Mouse (Mus musculus) small intestine, adult 2 months (tissue): ENCODE results near the gene Lypd3. TPM values are rescaled to one million over a fixed set of nuclear protein-coding genes. Genes with fewer than 3 reads are reported as not detected.

Experiments
- H3K27ac ChIP-seq: fragments of 200-500 bp; 2 replicates; pipeline ENCODE4 v1.5.1; 2012; ENCODE audit warnings: low read depth, low read length, control low read depth, inconsistent platforms; ENCODE audit not compliant: insufficient read depth
- H3K27me3 ChIP-seq: fragments of 200-500 bp; 2 replicates; pipeline ENCODE4 v1.6.1; 2012; ENCODE audit warnings: mild to moderate bottlenecking, moderate library complexity, low read length, inconsistent platforms; ENCODE audit not compliant: control insufficient read depth, insufficient read depth
- H3K36me3 ChIP-seq: fragments of 200-500 bp; 2 replicates; pipeline ENCODE4 v1.6.1; 2012; ENCODE audit warnings: mild to moderate bottlenecking, low read length, control low read depth, inconsistent platforms; ENCODE audit not compliant: control insufficient read depth, insufficient read depth
- H3K4me1 ChIP-seq: fragments of 200-500 bp; 2 replicates; pipeline ENCODE4 v1.6.1; 2012; ENCODE audit warnings: low read length, inconsistent platforms, mixed read lengths; ENCODE audit not compliant: control insufficient read depth, insufficient read depth, insufficient read length
- H3K4me3 ChIP-seq: fragments of 200-500 bp; 2 replicates; pipeline ENCODE4 v1.5.1; 2012; ENCODE audit warnings: low read depth, mild to moderate bottlenecking, control low read depth, inconsistent platforms, low read length, moderate library complexity
- CTCF ChIP-seq: fragments of 200-500 bp; IDR thresholded peaks from 2 replicates; pipeline ENCODE4 v1.5.1; 2012; ENCODE audit warnings: low read depth, mild to moderate bottlenecking, control low read depth, inconsistent platforms, low read length, moderate library complexity, mixed read lengths; ENCODE audit not compliant: insufficient replicate concordance, insufficient read length; ENCODE audit errors: extremely low read depth
- POLR2A ChIP-seq: fragments of 200-500 bp; IDR thresholded peaks from 2 replicates; pipeline ENCODE4 v1.6.1; 2012; ENCODE audit warnings: low read depth, mild to moderate bottlenecking, control low read depth, inconsistent platforms, low read length, moderate library complexity
- WGBS: fragments of 180-500 bp; shearing (Covaris S2); methylation state at CpG from one replicate; pipeline ENCODE4 v1.1.7; 2018; 5-methylcytosine and 5-hydroxymethylcytosine counted together
- polyA plus RNA-seq: library from polyadenylated mRNA; depleted of rRNA; stranded (reverse); fragments of >200 nt; gene quantifications from 2 replicates; pipeline ENCODE4 v1.2.3, GENCODE M21; 2012

The Lypd3 gene
- polyA plus RNA-seq, 1 experiment: 0.70 TPM

GRCm38 (mm10) chr7:24593621-24594308, 42.6 kb upstream of the Lypd3 start:
- Histone ChIP-seq H3K4me3 (peak overlapping the region; percentile 85), H3K27me3 (no peaks in the 10 kb centered on the region), H3K4me1 (peaks cover 15% of the 10 kb centered on the region; the same call in 1 of the 2 replicates), H3K27ac (no peak overlapping the region), H3K36me3 (no peaks in the 10 kb centered on the region)
- TF ChIP-seq CTCF (0 out of 2 replicates have a peak, but pooled peaks have one; percentile 10), POLR2A (peak; percentile 79)
- WGBS: under 1% methylated on average over 39 of the region's 39 CpGs

- H3K4me1 ChIP-seq: peaks cover 15% of the 10 kb centered on the region; the same call in 1 of the 2 replicates
- H3K4me3 ChIP-seq: peak overlapping the region; percentile 85
- TF ChIP-seq POLR2A (no peak), CTCF (no peak)
- no peak overlapping the region for H3K27ac ChIP-seq
- WGBS: 13% methylated on average over 13 of the region's 13 CpGs
- no peaks in the 10 kb centered on the region for H3K27me3 ChIP-seq
- no peaks in the 10 kb centered on the region for H3K36me3 ChIP-seq
Measured at GRCm38 (mm10) chr7:24594309-24594803, 42.0 kb upstream of the Lypd3 start.

- TF ChIP-seq POLR2A (no peak), CTCF (no peak)
- Histone ChIP-seq H3K36me3 (no peaks in the 10 kb centered on the region), H3K27ac (no peak overlapping the region), H3K4me1 (peaks cover 15% of the 10 kb centered on the region; the same call in 1 of the 2 replicates), H3K27me3 (no peaks in the 10 kb centered on the region), H3K4me3 (no peak overlapping the region)
- 54% methylated on average over 2 of the region's 2 CpGs for WGBS
Measured at GRCm38 (mm10) chr7:24595464-24595863, 40.9 kb upstream of the Lypd3 start.

- Histone ChIP-seq H3K4me3 (no peak overlapping the region), H3K4me1 (peaks cover 4% of the 10 kb centered on the region; the same call in 1 of the 2 replicates), H3K36me3 (no peaks in the 10 kb centered on the region), H3K27ac (no peak overlapping the region), H3K27me3 (no peaks in the 10 kb centered on the region)
- 48% methylated on average over 4 of the region's 4 CpGs for WGBS
- no peak for TF ChIP-seq POLR2A
- no peak for TF ChIP-seq CTCF
Measured at GRCm38 (mm10) chr7:24598121-24598520, 38.2 kb upstream of the Lypd3 start.

- no peak for TF ChIP-seq POLR2A
- peak; percentile 45; the same call in 1 of the 2 replicates for TF ChIP-seq CTCF
- Histone ChIP-seq H3K4me3 (no peak overlapping the region), H3K36me3 (no peaks in the 10 kb centered on the region), H3K27ac (no peak overlapping the region), H3K27me3 (no peaks in the 10 kb centered on the region), H3K4me1 (peaks cover 4% of the 10 kb centered on the region; the same call in 1 of the 2 replicates)
- 72% methylated on average over 15 of the region's 15 CpGs for WGBS
Measured at GRCm38 (mm10) chr7:24599211-24600067, 36.9 kb upstream of the Lypd3 start.

- WGBS: 6% methylated on average over 13 of the region's 13 CpGs
- TF ChIP-seq CTCF (peak; percentile 100), POLR2A (peak; percentile 13; the same call in 1 of the 2 replicates)
- H3K36me3 ChIP-seq: no peaks in the 10 kb centered on the region
- no peak overlapping the region for H3K27ac ChIP-seq
- H3K4me3 ChIP-seq: no peak overlapping the region
- H3K27me3 ChIP-seq: no peaks in the 10 kb centered on the region
- H3K4me1 ChIP-seq: peaks cover 1% of the 10 kb centered on the region; the same call in 1 of the 2 replicates
Measured at GRCm38 (mm10) chr7:24600941-24601597, 35.3 kb upstream of the Lypd3 start.

- Histone ChIP-seq H3K36me3 (0 out of 2 replicates have a peak, but pooled peaks cover 1% of the 10 kb centered on the region), H3K27ac (no peak overlapping the region), H3K27me3 (no peaks in the 10 kb centered on the region), H3K4me3 (no peak overlapping the region), H3K4me1 (peaks cover 10% of the 10 kb centered on the region; the same call in 1 of the 2 replicates)
- no peak for TF ChIP-seq POLR2A
- no peak for TF ChIP-seq CTCF
- WGBS: 77% methylated on average over 7 of the region's 7 CpGs
Measured at GRCm38 (mm10) chr7:24605561-24605960, 30.8 kb upstream of the Lypd3 start.
